8 mouse cellular contexts compared by ENCODE assay signal in the genomic region with DNA sequence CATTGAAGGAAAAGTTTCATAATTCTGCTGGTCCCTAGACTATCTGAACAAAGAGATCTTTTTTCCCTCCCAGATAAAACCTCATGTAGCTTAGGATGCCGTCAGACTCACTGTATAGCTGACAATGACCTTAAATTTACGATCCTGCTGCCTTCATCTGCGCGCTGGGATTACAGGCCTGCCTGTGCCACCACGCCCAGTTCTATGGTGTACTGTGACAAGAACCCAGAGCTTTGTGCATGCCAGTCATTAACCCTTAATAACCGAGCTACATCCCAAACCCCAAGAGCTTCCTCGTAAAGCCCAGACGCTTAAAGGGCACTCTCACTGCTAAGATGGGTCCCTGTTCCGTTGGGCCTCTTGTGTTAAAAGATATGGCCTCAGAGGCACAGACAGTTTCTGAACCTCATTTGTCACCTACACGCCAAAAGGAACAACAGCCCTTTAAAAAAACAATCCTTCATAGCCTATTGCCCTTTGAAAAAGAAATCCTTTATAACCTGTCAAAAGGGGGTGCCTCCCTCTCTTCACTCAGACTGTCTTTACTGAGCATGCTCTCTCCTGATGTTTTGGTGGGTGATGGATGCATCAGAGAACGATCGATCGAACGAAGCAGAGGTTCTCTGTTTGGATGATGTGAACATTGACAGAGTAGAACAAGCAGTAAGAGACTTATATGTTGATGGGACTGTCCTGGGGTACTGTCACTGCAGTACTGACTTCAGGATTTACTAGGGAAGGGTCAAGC. TPM values are rescaled to one million over a fixed set of nuclear protein-coding genes. Genes with fewer than 3 reads are reported as not detected.
DNase-seq lines count a peak whose midpoint lies in the region; ATAC-seq and TF ChIP-seq lines count a peak whose summit lies in the region.

No protein-coding gene starts in this region.

- ATAC-seq in frontal cortex, adult (ENCODE audit: low TSS enrichment): peak; percentile 28
- ATAC-seq in liver, embryonic 14.5 days (ENCODE audit: insufficient read depth): peak; percentile 62
- ATAC-seq in neural tube, embryonic 15.5 days (ENCODE audit: low FRiP score): peak; percentile 70

- peak overlapping the region; percentile 100 for H3K27ac ChIP-seq in hindbrain, embryonic 10.5 days
- H3K27ac ChIP-seq in liver, embryonic 14.5 days: peak overlapping the region; percentile 78
- H3K27ac ChIP-seq in neural tube, embryonic 15.5 days (replicated peaks): peak overlapping the region; percentile 99

- H3K4me3 ChIP-seq in hindbrain, embryonic 10.5 days: peak overlapping the region; percentile 81
- peak overlapping the region; percentile 72 to 100 for H3K4me3 ChIP-seq in liver, embryonic 14.5 days (ENCODE audit: insufficient read depth in 1 of 2, low read depth in 2 of 2, low read length in 2 of 2)
- peak overlapping the region; percentile 72 for H3K4me3 ChIP-seq in neural tube, embryonic 15.5 days (replicated peaks)

- no peak for TF ChIP-seq CTCF in liver, embryonic 14.5 days (IDR thresholded peaks at IDR 0.05; ENCODE audit: low read depth)

- no peak for TF ChIP-seq EP300 in liver, embryonic 14.5 days (IDR thresholded peaks at IDR 0.05; ENCODE audit: low read depth)

- peak overlapping the region; percentile 77 for H3K4me2 ChIP-seq in liver, embryonic 14.5 days (ENCODE audit: low read depth)
- peak overlapping the region; percentile 78 for H3K4me2 ChIP-seq in neural tube, embryonic 15.5 days

- H3K27me3 ChIP-seq in hindbrain, embryonic 10.5 days (ENCODE audit: insufficient read depth, poor library complexity, severe bottlenecking): no peaks in the 10 kb centered on the region
- no peaks in the 10 kb centered on the region for H3K27me3 ChIP-seq in liver, embryonic 14.5 days (ENCODE audit: control insufficient read depth, insufficient read depth, low read length)
- no peaks in the 10 kb centered on the region for H3K27me3 ChIP-seq in neural tube, embryonic 15.5 days (replicated peaks)

- H3K4me1 ChIP-seq in hindbrain, embryonic 10.5 days (replicated peaks): peaks cover 23% of the 10 kb centered on the region
- H3K4me1 ChIP-seq in liver, embryonic 14.5 days (replicated peaks; ENCODE audit: control insufficient read depth in 2 of 2, insufficient read depth in 2 of 2, low read length in 1 of 2): peaks cover 8 to 14% of the 10 kb centered on the region in 2 experiments
- peaks cover 28% of the 10 kb centered on the region for H3K4me1 ChIP-seq in neural tube, embryonic 15.5 days

- no peak for DNase-seq in frontal cortex, postnatal 14 days (ENCODE audit: low spot score in 2 of 2)
- peak; percentile 43 for DNase-seq in thymus, postnatal 14 days
- no peak for DNase-seq in thymus, adult 18-20 months
- DNase-seq in hindbrain, embryonic 10.5 days (ENCODE audit: low spot score): no peak
- DNase-seq in liver, embryonic 14.5 days (ENCODE audit: low read depth in 3 of 3, low spot score in 3 of 3): peak in 2 of 3 experiments; percentile 26 to 35
- DNase-seq in yolk sac, embryonic 10.5 days (ENCODE audit: low spot score): no peak

- H3K9me3 ChIP-seq in hindbrain, embryonic 10.5 days: 0 out of 2 replicates have a peak, but pooled peaks cover 3% of the 10 kb centered on the region
- no peaks in the 10 kb centered on the region for H3K9me3 ChIP-seq in liver, embryonic 14.5 days (ENCODE audit: control insufficient read depth, low read length)
- no peaks in the 10 kb centered on the region for H3K9me3 ChIP-seq in neural tube, embryonic 15.5 days (replicated peaks)

- peak overlapping the region; percentile 69 for H3K9ac ChIP-seq in liver, embryonic 14.5 days (replicated peaks)
- H3K9ac ChIP-seq in neural tube, embryonic 15.5 days (replicated peaks): peak overlapping the region; percentile 85

- 27% methylated on average over 14 of the region's 14 CpGs for WGBS in hindbrain, embryonic 10.5 days
- 18% methylated on average over 14 of the region's 14 CpGs for WGBS in liver, embryonic 14.5 days (ENCODE audit: insufficient replicate concordance)
- WGBS in neural tube, embryonic 15.5 days: 7% methylated on average over 14 of the region's 14 CpGs

- H3K36me3 ChIP-seq in hindbrain, embryonic 10.5 days: peaks cover 37% of the 10 kb centered on the region
- peaks cover 16% of the 10 kb centered on the region for H3K36me3 ChIP-seq in liver, embryonic 14.5 days (replicated peaks; ENCODE audit: control insufficient read depth, insufficient read depth, low read depth)
- H3K36me3 ChIP-seq in neural tube, embryonic 15.5 days: peaks cover 28% of the 10 kb centered on the region

RNA-seq across cellular contexts. Expression of a gene that starts 0.8 kb away (rescaled TPM):
- 5.3 and 6.5 TPM in 2 replicates for polyA plus RNA-seq in hindbrain, embryonic 10.5 days (2016; fragmentation: Nextera tagmentation; extraction: Ambion mirVana)
- 2.9 and 3.7 TPM in 2 replicates for polyA plus RNA-seq in liver, embryonic 14.5 days (2012; rRNA removed)
- polyA plus RNA-seq in liver, embryonic 14.5 days (2014; fragmentation: Nextera tagmentation; extraction: Ambion mirVana): 1.5 and 1.6 TPM in 2 replicates
- 3.1 and 4.0 TPM in 2 replicates for polyA plus RNA-seq in neural tube, embryonic 15.5 days (2015; fragmentation: Nextera tagmentation; extraction: Ambion mirVana)

RNA-seq across cellular contexts. Expression of a gene that starts 6.0 kb away (rescaled TPM):
- 5.2 and 9.6 TPM in 2 replicates for polyA plus RNA-seq in hindbrain, embryonic 10.5 days (2016; fragmentation: Nextera tagmentation; extraction: Ambion mirVana)
- polyA plus RNA-seq in liver, embryonic 14.5 days (2012; rRNA removed): 0.38 and 0.39 TPM in 2 replicates
- 0.10 and 0.11 TPM in 2 replicates for polyA plus RNA-seq in liver, embryonic 14.5 days (2014; fragmentation: Nextera tagmentation; extraction: Ambion mirVana)
- polyA plus RNA-seq in neural tube, embryonic 15.5 days (2015; fragmentation: Nextera tagmentation; extraction: Ambion mirVana): 30.8 and 36.3 TPM in 2 replicates

RNA-seq across cellular contexts. Expression of a gene that starts 9.5 kb away (rescaled TPM):
- polyA plus RNA-seq in hindbrain, embryonic 10.5 days (2016; fragmentation: Nextera tagmentation; extraction: Ambion mirVana): not detected in 2 replicates
- 0.02 TPM in 1 of 2 replicates, not detected in the other for polyA plus RNA-seq in liver, embryonic 14.5 days (2012; rRNA removed)
- not detected in 2 replicates for polyA plus RNA-seq in liver, embryonic 14.5 days (2014; fragmentation: Nextera tagmentation; extraction: Ambion mirVana)
- polyA plus RNA-seq in neural tube, embryonic 15.5 days (2015; fragmentation: Nextera tagmentation; extraction: Ambion mirVana): 0.23 and 0.37 TPM in 2 replicates

RNA-seq across cellular contexts. Expression of a gene that starts 9.7 kb away (rescaled TPM):
- 1.0 and 1.7 TPM in 2 replicates for polyA plus RNA-seq in hindbrain, embryonic 10.5 days (2016; fragmentation: Nextera tagmentation; extraction: Ambion mirVana)
- 0.12 and 0.14 TPM in 2 replicates for polyA plus RNA-seq in liver, embryonic 14.5 days (2012; rRNA removed)
- 0.03 and 0.09 TPM in 2 replicates for polyA plus RNA-seq in liver, embryonic 14.5 days (2014; fragmentation: Nextera tagmentation; extraction: Ambion mirVana)
- polyA plus RNA-seq in neural tube, embryonic 15.5 days (2015; fragmentation: Nextera tagmentation; extraction: Ambion mirVana): 1.00 and 1.8 TPM in 2 replicates

RNA-seq across cellular contexts. Expression of a gene that starts 38.9 kb away (rescaled TPM):
- polyA plus RNA-seq in hindbrain, embryonic 10.5 days (2016; fragmentation: Nextera tagmentation; extraction: Ambion mirVana): 0.73 and 0.82 TPM in 2 replicates
- polyA plus RNA-seq in liver, embryonic 14.5 days (2012; rRNA removed): 6.6 and 6.7 TPM in 2 replicates
- polyA plus RNA-seq in liver, embryonic 14.5 days (2014; fragmentation: Nextera tagmentation; extraction: Ambion mirVana): 0.56 and 0.86 TPM in 2 replicates
- polyA plus RNA-seq in neural tube, embryonic 15.5 days (2015; fragmentation: Nextera tagmentation; extraction: Ambion mirVana): 0.51 and 0.79 TPM in 2 replicates

Comparison
In these comparisons a context has a peak if more than half of its experiments do, and no peak if none do; other contexts are left out.
1. DNase-seq: peak in thymus, postnatal 14 days (single experiment) and liver, embryonic 14.5 days (2 of 3); none in frontal cortex, postnatal 14 days (0 of 2), thymus, adult 18-20 months (0 of 2), hindbrain, embryonic 10.5 days (single experiment) and yolk sac, embryonic 10.5 days (single experiment).
2. Peak in every context shown above with its lines, with median percentiles within 50 percentile points of each other: ATAC-seq, H3K27ac ChIP-seq and H3K4me3 ChIP-seq.